Mouse (Mus musculus) cerebellum, postnatal 14 days (tissue): ENCODE data around the gene Phactr1.
A peak's percentile ranks its signal among the peaks of the same experiment; 100 is the strongest.

Experiments
- DNase-seq, 2 experiments: peaks; one replicate each; pipeline ENCODE4 v3.0.0; 2021; ENCODE audit warnings: mixed read lengths in 2 of 2

Gene Phactr1

DNA sequence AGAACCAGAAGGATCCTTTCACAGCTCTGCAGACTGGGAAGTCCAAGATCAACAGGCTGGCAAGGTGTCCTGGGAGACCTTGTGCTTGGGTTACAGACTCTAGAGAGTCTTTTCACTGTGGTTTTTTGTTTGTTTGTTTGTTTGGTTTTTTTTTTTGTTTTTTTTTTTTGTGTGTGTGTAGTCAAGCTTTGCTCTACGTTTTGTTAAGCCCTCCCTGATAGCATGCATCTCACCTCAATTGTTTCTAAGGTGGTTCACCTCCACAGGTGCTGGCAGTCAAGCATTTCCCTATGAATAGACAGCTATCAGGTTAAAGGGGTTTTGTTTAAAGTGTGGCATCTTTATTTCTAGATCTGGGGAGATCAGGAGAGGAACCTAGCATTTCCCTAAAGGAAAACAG lies 191.7 kb downstream of the Phactr1 start:
- no peak for DNase-seq

DNA sequence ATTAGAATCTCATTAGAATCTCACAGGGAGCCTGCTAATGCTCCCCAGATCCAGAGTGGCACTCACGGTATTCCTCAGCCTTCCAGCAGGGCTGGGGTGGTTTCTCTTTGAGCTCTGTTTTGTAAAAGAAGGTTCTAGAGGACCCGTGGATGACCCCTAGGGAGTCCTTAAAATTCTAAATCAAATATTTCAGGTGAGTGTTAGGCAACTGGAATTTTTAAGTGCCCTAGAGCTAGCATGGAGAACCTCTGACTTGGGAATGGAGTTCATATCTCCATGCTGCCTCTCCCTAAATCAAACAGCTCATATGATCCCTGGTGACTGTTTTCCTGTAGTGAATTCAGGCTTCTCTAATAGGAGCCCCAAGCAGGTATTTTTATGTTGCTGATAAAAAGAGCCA lies 197.9 kb downstream of the Phactr1 start:
- no peak for DNase-seq

DNA sequence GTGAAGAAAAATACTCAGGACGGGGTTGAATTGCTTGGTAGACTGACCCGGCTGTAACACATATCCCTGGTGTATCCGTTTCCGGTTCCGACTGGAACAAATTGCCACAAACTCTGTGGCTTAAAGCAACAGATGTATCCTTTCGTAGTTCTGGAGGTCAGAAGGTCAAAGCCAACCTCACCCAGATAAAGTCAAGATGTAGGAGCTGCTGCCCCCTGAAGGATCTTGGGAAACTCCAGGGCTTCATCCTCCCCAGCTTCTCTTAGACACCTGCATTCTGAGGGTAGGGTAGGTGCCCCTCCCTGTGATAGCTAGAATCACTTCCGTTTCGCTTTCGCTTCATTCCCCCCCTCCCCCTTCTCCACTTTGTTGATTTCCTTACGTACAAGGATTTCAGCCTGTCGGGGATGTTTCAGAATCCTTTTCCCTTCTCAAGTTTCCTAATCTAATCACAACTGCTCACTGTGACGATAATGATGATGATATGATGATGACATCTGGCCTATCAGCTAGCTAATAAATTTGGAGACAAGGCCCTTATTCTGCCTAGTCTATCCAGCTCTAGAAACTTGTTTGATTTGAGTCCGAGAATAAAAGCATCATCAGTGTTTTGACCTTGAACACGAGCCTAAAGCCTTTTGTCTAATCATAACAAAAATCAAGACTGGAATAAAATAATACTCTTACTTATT lies 203.8 kb downstream of the Phactr1 start:
- no peak for DNase-seq

DNA sequence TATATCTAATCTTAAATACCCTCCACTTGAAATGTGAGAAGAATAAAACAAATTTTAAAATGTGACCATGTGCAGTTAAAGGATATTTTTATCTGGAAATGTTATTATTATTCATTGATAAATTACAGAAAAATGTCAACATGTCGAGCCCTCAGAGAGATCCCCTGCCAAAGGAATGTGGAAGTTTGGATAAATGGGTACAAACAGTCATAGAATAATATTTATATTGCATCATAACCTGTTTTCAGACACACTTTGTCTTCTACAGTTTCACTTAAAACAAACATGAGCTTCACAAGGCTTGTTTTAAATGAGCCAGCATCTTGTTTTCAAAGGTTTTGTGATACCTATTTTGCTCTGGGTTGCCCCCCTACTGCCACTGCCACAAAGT lies 204.3 kb downstream of the Phactr1 start:
- DNase-seq = no peak

DNA sequence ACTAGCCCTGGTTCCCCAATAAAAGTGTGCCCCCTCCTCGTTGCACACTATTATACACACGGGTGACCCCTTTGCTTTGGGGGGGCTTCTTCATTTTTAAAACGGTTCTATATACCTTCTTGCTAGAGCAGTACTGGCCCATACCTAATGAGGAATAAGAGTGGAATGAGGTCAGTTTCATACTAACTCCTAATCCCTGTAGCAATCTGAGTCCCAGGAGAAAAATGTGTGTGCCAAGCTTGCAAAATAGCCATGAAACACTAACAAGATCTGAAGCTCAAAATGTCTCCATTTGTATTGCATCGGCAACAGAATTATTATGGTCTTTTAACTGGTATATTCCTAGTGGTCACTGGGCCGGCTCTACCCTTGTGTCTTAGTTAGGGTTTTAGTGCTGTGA lies 207.3 kb downstream of the Phactr1 start:
- DNase-seq = no peak

DNA sequence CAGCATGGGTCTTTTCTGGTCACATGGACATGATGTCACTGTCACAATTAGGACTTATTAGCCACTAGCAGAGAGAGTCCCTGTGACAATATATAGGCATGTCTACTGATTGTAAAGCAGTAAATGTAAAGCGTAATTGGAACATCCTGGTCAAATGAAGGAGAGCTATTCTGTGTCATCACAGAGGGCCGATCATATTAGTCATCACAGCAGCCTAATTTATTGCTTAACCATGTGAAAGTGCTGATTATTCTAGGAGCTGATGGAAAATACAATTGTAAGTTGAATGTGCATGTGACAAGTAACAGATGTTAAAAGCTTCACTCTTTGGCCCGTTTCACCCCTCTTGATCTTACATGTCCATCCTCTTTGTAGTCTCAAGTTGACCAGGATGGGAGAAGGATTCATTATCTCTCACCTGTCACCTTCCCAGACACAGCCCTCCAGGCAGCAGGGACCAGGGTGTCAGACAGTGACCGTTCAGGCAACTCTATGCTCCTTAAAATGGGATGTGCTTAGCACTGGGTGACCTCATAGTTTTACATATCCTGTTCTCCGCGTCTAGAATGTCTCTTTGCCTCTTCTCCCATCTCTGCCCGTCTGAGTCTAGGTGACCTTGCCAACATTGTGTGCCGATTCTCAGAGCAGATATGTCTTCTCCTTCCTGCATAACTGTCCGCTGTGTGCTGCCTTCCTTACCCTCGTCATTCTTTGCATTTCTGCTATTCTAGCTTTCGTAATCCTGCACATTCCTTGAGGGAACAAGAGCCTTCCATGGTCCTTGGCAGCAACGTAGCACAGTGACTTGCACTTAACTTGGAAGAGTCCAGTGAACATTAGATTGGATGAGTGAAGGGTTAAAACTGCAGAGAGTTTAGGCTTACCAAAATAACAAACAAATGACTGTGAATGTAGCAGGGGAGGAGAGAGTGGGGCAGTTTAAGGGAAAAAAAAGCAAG lies 209.4 kb downstream of the Phactr1 start:
- DNase-seq = no peak

DNA sequence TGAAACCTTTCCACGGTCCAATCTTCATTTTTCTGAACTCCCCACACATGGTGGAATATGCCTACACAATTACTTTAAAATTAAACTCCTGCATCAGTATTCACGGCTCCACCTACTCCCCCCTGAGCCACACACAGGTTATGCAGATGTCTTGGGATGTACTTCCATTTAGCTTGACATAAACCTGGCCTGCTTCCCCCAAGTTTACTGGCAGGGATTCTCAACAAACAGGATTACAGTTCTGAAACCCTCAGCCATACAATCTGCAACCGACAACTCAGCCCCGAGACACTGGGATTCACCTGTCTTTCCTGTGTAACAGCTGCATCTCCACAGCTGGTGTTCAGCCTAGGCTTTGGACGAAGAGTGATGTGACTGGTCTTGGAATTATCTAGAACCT lies 210.2 kb downstream of the Phactr1 start:
- no peak for DNase-seq

DNA sequence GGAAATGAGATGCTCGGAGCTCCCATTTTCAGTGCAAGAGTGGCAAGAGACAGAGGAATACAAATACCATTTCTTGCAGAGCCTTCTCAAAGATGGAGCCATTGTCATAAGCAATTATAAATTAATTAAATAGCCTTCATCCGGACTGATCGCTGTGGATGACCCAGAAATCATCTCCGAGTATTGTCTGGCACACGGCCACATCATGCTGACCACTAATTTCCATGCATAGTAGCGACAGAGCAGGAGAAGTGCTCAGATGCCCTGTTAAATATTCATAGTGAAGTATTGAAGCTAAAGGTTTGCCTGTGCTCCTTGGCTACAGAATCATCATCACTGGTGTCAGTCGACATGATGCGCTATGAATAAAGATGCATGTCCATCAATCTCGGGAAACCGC lies 213.6 kb downstream of the Phactr1 start:
- DNase-seq = peak; percentile 46 to 53

DNA sequence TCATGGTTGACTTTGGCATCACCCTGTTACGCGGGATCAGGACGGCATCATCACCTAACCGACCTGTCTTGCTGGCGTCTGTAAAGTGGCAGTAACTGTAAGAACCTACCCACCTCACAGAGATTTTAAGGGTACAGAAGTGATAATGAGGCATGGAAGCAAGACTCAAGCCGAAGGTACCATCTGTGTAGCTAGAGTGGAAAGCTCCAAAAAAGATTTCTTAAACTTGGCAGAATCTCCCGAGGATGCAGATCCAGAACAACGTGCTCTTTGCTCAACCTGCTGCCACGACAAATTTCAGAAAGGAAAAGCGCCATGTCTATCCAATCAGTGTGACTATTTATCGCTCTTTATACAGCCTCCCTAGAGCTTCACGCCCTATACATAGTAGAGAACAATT lies 214.2 kb downstream of the Phactr1 start:
- DNase-seq = no peak

DNA sequence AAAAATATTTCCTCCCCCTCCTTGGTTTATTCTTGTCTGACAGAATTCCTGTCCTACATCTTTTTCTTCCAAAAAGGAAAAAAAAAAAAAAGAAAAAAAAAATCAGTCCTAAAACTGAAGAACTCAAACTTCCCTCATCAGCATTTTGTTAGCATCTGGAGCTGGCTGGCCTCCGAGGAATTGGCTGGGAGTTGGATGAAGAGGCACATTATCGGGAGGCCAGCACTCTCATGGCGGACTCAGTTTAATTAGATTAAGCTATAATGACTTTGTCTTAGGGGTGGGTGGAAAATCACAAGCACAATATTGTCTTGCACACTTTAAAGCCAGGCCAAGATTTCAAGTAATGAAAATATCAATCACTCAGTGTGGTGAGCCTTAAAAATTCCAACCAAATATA lies 215.6 kb downstream of the Phactr1 start:
- no peak for DNase-seq

DNA sequence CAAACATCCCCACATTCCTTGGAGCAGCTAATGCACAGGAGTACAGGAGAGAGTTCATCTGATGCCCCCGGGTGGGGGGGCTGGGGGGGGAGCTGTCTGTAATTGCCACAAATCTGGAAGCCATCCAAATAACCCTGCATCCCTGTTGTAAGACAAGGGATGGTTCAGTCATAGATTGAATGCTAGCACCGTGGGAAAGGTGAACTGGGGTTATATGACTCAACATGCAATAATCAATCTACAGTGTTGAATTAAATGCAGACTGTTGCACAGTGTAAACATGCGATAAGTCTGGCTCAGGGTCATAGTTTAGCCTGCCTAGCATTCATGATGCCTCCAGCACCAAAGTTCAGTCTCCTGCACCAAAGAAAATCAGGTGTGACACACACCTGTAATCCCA lies 219.2 kb downstream of the Phactr1 start:
- no peak for DNase-seq

DNA sequence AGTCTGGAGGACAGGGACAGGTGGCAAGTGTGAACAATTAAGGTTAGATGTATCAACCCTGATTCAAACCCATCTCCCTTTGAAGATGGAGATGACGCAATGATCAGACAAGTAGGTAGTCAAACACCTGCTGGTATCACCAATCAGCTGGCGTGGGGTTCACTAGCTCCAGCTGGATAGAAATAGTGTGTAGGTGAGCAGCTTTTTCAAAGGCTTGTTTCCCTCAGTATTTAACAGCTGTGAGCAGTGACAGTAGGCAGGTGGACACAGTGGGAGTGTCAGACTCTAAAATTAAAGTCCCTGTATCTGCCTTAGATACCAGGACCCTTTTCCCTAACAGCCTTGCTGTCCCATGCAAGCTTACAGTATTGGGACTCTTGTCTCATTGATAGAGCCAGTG lies 221.4 kb downstream of the Phactr1 start:
- no peak for DNase-seq

DNA sequence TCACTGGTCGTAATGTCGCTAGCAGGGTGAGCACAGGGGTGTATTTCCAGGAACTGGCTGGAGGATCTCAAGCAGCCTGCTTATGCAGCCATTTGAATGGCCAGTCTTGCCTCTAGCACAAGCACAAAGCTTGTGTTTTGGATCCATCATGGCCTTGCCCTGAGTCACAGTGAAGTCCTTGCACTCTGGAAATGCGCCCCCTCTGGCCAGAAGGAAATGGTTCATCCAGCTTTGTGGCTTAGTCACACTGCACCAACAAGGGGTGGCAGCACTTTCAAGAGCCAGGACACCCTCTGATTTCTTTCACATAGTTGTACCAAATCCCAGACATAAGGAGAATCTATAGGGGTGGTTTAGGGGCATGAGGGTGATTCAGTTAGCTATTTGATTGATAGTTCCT lies 222.4 kb downstream of the Phactr1 start:
- DNase-seq = peak in 1 of 2 experiments; percentile 41

DNA sequence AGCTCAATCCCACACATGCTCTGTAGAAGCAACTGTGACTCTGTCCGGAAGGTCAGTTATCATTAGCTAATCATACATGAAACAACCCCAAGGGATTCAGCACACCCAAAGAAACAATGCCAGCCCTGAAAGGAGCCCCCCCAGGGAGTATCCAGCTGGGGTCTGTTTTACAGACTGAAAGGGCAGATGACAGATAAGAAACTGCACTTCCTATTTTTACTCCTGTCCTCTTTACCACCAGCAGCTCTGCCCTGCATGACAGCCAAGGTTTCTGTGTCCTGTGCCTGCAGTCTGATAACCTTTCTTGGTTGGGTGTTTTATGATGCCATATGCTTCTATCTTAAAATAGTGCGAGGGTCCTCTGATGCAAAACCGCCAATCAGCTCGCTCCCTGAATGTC lies 225.4 kb downstream of the Phactr1 start:
- peak; percentile 46 to 58 for DNase-seq

DNA sequence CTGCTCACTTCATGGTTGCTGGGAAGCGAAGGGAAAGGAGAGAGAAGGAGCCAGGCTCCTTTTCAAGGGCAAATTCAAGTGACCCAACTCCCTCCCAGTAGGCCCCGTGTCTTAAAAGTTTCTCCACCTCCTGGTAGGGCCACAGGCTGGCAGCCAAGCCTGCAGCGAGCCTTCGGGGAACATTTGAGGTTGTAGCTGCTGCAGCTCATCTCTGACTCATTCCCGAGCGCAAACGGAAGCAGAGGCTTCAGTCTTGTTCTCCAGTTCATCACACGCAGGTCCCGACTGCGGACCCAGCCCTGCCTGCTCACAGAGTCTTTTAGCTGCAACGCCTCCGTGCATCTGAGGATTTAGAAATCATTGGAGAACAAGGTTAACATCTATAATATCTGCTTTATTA lies 226.6 kb downstream of the Phactr1 start:
- no peak for DNase-seq

DNA sequence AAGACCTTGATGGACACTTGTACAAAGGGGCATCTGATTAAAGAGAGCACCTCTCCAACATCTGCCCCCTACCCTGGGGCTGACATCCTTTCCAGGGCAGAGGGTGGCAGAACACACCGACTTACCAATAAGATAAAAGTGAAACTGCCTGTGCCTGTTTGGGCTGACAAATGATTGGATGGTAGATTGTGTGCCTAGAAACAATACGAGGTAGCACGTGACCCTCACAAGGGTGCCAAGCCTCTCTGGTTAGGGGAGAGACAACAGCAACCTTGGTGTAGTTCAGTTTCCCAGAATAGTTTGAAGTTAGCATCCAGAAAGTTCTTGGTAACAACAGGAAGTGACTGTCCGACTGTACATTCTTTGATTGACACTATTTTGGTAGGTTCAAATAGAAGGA lies 234.7 kb downstream of the Phactr1 start:
- no peak for DNase-seq

DNA sequence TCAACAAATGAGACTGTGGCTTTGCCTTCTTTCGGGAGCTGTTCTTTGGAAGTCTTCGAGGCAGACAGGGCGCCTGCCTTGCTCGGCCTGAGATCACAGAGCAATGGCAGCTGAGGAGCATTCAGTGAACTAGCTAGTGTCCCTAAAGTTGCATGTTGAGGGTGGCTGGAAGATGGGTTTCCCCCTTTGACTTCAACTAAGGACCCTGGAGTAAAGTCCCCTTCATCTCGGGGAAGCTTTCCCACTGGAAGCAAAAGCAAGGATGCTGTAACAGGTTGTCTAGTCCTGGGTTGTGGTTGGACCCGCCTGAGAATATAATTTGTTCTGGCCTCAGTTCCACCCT lies 235.4 kb downstream of the Phactr1 start:
- DNase-seq = no peak

DNA sequence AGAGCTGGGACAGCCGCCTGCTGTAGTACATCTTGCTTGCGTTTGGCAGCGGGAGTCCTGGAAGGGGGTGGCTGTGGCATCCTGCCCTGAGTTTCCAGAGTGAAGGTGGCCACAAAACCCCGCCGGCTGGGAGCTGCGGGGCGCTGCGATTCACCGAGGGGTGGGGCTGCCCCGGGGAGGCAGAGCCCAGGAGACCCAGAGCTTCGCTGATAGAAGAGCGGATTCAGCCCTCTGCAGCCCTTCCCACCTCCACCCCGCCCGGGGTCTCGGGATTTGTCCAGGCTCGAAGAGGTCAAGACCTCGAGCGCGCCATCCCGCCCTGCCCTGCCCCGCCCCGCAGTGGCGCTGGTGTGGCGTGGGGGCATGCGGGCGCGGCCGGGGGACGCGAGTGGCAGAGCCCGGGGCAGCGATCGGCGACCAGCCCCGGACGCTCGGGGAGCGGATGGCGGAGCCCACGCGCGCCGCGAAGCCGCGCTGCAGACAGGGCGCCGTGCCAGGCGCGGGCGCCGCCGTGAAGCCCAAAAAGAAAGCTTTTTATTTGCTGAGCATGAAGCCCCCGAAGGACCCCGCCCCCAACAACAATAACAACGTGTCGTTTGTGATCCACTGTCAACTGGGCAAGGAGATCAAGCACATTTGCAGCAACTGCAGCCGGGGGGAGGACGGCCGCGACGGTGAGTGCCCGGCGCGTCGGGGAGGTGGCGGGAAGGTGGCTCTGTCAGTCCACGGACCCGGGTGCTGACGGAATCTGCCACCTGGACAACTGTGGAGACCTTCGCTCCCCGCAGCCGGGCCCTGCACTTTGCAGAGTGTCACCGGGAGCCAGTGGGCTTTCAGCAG lies 236.0 kb downstream of the Phactr1 start:
- peak; percentile 79 for DNase-seq

DNA sequence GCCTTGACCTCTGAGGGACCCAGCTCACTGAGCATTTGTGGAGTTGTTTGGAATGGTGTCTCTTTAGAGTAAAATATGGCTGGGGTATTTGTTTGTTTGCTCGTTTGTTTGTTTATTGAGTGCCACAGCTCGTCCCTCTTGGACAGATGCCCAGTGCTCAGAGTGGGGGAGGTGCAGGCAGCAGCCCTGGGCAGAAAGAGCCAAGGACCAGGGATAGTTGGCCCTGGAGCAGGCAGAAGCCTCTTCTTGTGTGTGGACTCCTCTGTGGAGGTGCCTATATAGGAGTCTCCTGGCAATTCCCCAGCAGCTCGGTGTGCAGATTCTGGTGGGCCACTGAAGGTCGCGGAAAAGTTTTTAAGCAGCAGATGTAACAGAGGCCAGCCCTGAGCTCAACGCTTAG lies 236.8 kb downstream of the Phactr1 start:
- peak; percentile 90 to 92 for DNase-seq

DNA sequence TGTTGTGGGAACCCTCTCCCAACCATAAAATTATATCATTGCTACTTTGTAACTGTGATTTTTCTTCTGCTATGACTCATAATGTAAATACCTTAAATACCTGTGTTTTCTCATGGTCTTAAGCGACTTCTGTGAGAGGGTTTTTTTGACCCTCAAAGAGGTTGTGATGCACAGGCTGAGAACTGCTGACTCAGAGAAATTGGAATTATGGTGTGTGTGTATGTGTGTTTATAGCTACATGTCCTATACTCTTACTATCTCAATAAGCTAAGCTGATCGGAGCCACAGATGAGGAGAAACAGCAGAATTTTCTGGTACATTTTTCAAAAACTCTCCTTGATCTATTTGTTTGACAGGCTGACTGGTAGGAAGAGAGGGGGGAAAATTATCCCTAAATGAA lies 239.6 kb downstream of the Phactr1 start:
- DNase-seq = no peak

DNA sequence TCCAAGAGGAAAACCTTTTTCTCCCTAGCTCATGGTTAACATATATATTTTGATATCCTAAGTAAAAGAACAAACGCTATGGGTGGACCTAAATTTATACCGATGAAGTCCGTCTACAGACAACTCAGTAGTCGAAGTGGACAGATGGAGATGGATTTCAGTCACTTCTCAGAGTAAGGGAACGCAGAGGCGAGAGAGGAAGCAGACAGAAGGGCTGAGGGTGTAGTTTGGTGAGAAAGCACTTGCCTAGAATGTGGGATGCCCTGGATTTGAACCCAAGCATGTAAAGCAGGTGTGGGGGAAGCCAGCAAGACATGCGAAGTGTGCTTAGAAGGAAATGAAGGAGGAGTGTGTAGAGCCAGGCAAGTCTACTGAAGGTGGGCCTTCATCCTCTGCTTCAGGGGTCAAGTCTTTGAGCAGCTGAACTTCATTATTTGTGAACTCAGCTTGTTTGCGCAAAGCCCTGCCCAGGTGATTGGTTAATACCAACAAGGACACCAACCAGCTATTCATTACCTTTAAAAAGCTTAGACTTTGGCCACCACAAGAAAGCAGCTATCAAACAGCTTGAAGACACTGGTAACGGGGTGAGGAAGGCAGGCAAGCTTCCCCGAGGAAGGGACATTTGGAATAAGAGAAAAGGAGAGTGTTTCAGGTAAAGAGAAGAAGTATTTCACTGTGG lies 241.5 kb downstream of the Phactr1 start:
- no peak for DNase-seq

DNA sequence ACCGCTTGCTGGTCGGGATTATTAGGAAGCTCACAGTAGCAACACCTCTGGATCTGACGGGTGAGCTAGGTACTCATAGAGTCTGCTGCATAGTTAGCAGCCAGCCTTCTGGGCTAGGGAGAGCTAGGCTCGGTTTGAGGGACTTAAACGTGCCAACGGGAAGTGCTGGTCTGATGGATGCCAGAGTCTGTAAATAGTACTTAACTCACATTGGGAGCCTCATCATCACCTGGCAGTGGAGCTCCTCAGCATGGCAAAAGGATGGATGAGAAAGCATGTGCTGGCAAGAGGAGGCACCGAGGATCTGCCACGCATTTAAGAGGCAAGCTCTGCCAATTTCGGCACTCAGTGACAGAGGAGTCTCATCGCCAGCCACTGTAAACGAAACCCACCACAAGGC lies 247.4 kb downstream of the Phactr1 start:
- no peak for DNase-seq
